In genomic region chr8:108215026-108215425, GRCm38 (mm10) we compare ENCODE assay signal across 21 mouse cellular contexts.
"Had no signal": no experiment of that assay in that cellular context is flagged by ENCODE, and none has a peak within 500 bp of the region (broad histone marks: within the 10 kb centered on the region; RNA-seq: fewer than 3 reads in every experiment).

No protein-coding gene starts in this region.

- H3K27ac ChIP-seq: midbrain, embryonic 10.5 days; midbrain, embryonic 12.5 days; neural tube, embryonic 13.5 days; neural tube, embryonic 15.5 days; stomach, embryonic 15.5 days; stomach, postnatal 0 days had no signal

- H3K9me3 ChIP-seq: midbrain, embryonic 10.5 days; midbrain, embryonic 12.5 days; neural tube, embryonic 13.5 days; neural tube, embryonic 15.5 days; stomach, embryonic 15.5 days had no signal

- H3K27me3 ChIP-seq: midbrain, embryonic 12.5 days; neural tube, embryonic 13.5 days; neural tube, embryonic 15.5 days; stomach, embryonic 15.5 days had no signal

- H3K4me1 ChIP-seq: stomach, embryonic 15.5 days had no signal

- H3K4me3 ChIP-seq: midbrain, embryonic 10.5 days; midbrain, embryonic 12.5 days; myocyte; neural tube, embryonic 13.5 days; neural tube, embryonic 15.5 days; stomach, embryonic 15.5 days had no signal

- H3K9ac ChIP-seq: lung, embryonic 14.5 days; midbrain, embryonic 12.5 days; neural tube, embryonic 13.5 days; neural tube, embryonic 15.5 days; stomach, embryonic 15.5 days had no signal

- ATAC-seq: midbrain, embryonic 16.5 days had no signal

- H3K36me3 ChIP-seq: midbrain, embryonic 10.5 days; midbrain, embryonic 12.5 days; neural tube, embryonic 13.5 days; neural tube, embryonic 15.5 days; stomach, embryonic 15.5 days had no signal

- H3K4me2 ChIP-seq: lung, embryonic 14.5 days; midbrain, embryonic 12.5 days; neural tube, embryonic 13.5 days; neural tube, embryonic 15.5 days; stomach, embryonic 15.5 days had no signal

- DNase-seq: lung, adult 18-20 months; lung, embryonic 14.5 days; lung, postnatal 10 days; lung, postnatal 4 days; midbrain, embryonic 14.5 days; retina, postnatal 1 day; right cerebral cortex, adult 18-20 months; right cerebral cortex, postnatal 25 days; right cerebral cortex, postnatal 4 days; spleen, adult 18-20 months; thymus, adult 2 months; thymus, postnatal 25 days; thymus, postnatal 4 days had no signal
